Mouse (Mus musculus): ENCODE measurements at regions not wholly inside any gene's neighbourhood (a gene's known extent, or its start where the extent isn't known, plus 50 kb on each side); places are given as distances from the start of the nearest gene placed in this dataset.

DNA sequence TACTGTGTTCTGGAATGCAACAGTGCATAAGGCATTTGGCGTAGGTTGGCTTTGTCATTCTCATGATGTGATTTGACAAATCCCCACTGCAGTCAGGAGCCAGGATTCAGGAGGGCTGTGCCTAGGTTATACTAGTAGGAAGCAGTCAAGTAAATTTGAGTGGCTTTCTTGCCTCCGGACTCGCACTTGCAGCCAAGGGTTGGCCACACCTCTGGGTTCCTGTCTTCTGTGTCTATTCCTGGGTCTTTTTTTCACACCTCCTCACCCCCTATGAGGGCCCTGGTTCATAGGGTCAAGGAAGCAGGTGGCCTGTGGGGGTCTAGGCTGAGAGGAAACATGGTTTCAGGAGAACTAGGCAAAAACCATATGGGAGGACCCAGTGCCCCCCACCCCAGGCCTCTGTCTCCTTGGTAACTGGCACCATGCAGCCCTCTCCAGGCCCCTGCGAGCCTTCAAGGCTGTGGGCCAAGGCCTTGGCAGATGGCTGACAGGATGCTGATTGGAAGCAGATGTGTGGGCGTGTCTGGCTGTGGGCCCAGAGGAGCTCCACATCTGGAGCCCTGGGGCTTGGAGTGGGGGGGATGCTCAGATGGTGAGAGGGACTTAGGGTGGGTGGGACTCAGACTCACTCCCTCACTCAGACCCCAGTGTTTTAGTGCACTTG, 195.7 kb downstream of the Rgs3 start:
- no peak for DNase-seq

DNA sequence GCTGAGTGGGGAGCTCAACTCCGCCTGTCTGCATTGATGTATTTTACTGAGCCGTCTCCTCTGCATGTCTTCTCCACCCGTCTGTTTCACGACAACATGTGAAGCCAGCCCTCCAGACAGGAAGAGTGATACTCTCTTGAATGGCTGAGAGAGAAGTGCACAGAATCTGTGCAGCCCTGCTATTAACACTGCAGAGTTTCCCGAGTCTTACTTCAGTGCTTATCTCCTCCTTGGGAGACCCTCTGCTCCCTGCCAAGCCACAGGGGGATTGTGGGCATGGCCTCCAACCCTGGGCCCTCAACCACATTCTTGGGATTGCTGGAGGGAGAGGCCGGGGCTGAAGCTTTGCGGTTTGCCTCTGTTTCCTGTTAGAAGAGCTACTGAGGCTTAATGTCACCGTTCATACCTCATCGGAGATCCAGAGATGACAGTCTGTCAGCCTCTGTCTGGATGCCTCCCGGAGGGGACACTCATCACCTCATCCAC, 197.1 kb downstream of the Rgs3 start:
- no peak for DNase-seq

- no peak for DNase-seq
Measured at GRCm38 (mm10) chr4:62760748-62761604, 201.3 kb downstream of the Rgs3 start.

DNA sequence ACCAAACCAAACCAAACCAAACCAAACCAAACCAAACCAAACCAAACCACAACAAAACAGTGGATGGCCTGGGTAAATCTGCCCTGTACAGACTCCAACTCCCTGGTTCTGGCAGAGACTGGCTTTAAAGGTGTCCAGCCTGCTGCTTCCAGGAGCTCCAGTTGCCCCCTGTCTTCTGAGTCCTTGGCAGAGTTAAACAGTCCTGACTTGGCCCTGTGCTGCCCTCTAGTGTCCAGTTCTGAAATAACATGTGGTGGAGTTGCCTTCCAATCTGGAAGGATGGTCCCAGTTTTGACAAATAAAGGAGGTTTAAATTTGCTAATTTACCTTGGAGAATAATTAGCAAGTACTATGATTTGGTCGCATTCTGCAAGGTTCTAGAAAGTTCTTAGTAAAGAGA, 202.0 kb downstream of the Rgs3 start:
- DNase-seq, result peak; percentile 66

GRCm38 (mm10) chr4:62763990-62764389, 201.4 kb upstream of the Zfp618 start:
- DNase-seq, result peak; percentile 74

DNA sequence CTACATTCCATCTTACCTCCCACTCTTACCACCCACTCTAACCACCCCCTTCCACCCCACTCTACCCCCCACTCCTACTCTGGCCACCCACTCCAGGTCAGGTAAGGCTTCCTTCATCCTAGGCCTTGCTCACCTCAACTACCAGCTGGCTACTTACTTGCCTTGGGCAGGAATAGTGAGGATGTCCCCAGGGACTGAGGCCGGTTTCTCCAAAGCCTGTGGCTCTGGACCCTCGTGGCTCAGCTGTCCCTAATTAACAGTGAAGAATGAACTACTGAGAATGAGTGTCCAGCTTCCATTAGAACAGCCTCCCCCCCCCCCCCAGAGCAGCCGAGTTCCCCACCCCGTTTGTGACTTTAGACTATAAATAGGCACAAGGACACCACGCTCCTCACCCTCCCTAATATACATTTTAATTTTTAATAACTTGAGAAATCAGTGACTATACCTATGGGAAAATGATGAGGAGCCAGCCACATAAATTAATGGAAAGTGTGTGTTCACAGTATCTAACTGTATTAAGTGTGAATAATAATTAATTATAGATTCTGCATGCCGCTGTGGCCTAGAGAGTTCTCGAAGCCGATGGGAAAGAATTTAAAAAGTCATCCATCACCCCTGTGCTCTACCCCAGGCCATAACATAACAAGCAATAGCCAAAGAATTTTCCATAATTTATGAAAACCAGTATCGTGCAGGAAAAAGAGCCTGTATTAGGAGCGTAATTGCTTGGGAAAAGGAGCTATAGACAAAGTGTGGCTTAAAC, 195.7 kb upstream of the Zfp618 start:
- no peak for DNase-seq

- no peak for DNase-seq
Measured at GRCm38 (mm10) chr4:62775005-62775609, 190.3 kb upstream of the Zfp618 start.

GRCm38 (mm10) chr4:62776881-62777280, 188.5 kb upstream of the Zfp618 start:
- DNase-seq, result no peak

- no peak for DNase-seq
Measured at GRCm38 (mm10) chr4:62777436-62777835, 187.9 kb upstream of the Zfp618 start.

- DNase-seq, result no peak
Measured at GRCm38 (mm10) chr4:62778621-62779020, 186.8 kb upstream of the Zfp618 start.

DNA sequence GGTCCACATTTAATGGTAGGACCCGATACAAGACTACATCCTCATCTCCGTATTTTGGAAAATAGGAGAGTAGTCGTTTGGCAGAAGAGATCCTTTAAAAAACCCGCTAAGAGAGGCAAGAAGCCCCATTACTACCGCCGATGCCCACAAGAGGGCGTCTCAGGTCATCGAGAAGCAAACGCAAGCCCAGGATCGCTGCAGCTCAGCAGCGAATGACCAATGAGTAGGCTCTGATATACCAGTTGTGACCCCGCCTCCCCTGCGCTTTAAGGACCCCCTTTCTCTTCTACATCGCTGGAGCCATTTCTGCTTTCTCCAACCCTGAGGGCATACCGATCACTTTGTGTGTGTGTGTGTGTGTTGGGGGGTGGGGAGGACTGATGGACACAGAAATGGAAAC, 185.0 kb upstream of the Zfp618 start:
- peak; percentile 82 for DNase-seq

- no peak for DNase-seq
Measured at GRCm38 (mm10) chr4:62780837-62781236, 184.5 kb upstream of the Zfp618 start.

DNA sequence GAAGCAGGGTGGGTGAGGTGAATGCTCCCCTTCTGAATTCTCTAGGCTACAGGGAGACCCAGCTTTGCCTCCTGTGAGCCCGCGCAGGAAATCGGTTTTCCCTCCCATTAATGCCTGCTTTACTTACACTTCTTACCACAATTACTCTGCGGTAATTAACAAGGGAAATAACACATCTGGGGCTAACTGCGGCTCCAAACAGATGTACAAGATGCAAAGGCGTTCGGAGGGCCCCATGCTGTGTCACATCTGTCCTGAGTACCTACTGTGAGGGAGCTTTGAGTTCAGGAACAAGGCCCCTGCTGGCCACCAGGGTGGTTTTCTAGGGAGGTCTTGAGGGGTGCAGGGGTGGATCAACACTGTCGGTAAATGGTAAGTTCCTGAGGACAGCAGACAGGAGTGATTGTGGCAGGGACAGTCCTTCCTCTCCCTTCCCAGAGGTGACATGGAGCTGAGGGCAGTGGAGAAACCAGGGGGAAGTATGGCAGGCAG, 184.0 kb upstream of the Zfp618 start:
- DNase-seq, result no peak

GRCm38 (mm10) chr4:62785711-62786110, 179.7 kb upstream of the Zfp618 start:
- DNase-seq, result no peak

DNA sequence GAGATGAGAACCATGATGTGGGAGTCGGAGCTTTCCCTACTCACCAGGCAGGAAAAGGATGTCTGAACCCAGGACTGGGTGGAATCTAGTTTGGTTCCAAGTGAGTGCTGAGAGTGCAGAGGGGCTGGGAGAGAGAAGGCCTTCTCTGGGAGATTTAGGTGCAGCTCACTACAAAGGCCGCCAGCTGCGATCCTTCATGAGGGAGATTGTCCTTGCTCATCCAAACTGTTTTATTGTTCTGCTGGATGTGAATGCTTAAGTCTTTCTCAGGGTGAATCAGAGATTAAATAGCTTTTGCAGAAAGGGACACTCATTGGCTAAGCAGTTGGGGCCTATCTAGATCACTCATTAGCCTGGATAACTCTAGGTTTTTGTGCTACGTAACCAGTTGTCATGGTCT, 175.7 kb upstream of the Zfp618 start:
- DNase-seq, result no peak

- no peak for DNase-seq
Measured at GRCm38 (mm10) chr4:62793582-62793981, 171.8 kb upstream of the Zfp618 start.

DNA sequence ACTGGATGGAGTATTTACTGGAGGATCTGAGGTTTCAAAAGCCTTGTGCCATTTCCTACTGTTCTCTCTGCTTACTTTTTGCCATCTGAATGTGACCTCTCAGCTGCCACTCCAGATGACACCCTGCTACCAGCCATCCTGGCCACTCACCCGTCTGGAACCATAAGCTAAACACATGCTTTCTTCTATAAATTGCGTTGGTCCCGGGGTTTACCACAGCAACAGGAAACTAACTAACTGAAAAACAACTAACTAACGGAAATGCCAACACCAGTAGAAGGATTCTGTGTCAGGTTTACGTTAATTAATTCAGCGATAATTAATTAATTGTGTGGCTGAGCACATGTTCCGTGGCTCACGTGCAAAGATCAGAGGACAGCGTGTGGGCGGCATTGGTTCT, 169.8 kb upstream of the Zfp618 start:
- no peak for DNase-seq

DNA sequence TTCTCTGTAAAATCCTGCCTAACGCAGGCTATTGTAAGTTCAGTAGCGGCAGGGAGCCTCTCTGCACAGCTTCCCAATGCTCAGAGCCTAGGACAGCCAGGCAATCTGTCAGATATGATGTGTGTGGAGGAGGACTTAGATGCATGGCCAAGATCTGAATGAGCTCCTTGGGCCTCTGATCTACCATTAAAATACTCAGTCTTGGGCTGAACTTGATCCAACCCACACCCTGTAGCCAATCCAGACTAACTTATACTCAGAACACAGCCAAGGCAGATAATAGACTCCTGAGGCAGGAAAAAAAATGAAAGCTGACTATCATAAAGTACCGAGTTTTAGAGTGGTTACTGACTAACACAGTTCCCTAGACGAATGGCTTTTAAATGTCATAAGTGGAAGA, 165.4 kb upstream of the Zfp618 start:
- no peak for DNase-seq

DNA sequence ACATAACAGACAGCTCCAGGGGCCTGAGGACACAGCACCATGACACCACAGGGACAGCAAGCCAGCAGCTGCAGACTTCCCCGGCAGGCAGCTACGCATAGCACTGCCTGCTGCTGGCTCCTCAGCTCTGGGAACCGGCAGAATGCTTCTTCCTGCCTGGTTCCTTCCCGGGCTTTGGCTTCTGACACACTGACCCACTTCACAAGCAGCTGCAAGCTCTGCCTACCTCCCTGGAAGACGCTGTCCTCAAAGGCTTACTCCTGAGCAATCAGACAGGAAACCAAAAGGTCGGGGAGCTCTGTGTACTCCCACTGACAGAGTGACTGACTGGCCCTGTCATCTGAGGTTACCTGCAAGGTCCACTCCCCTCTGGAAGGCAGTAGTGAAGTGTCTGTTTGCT, 159.5 kb upstream of the Zfp618 start:
- no peak for DNase-seq

- no peak for DNase-seq
Measured at GRCm38 (mm10) chr4:62806786-62807185, 158.6 kb upstream of the Zfp618 start.

GRCm38 (mm10) chr4:62807926-62808552, 157.3 kb upstream of the Zfp618 start:
- no peak for DNase-seq

GRCm38 (mm10) chr4:62808553-62808950, 156.8 kb upstream of the Zfp618 start:
- DNase-seq, result no peak

All from cerebellum, adult 11 months (tissue).